Mouse (Mus musculus) brain, embryonic 14.5 days (tissue): ENCODE measurements around the gene Msi1.

ENCODE experiments used
- CTCF ChIP-seq: fragments of 200-500 bp; IDR thresholded peaks from 2 replicates; pipeline ENCODE4 v1.5.1; 2012; ENCODE audit warnings: inconsistent platforms, mild to moderate bottlenecking, moderate library complexity, borderline replicate concordance; ENCODE audit not compliant: insufficient read depth, insufficient read length; ENCODE audit errors: extremely low read depth
- POLR2A ChIP-seq: fragments of 200-500 bp; IDR thresholded peaks from 2 replicates; pipeline ENCODE4 v1.6.1; 2012; ENCODE audit warnings: mild to moderate bottlenecking, inconsistent platforms, borderline replicate concordance; ENCODE audit not compliant: poor library complexity, insufficient read depth, insufficient read length, severe bottlenecking; ENCODE audit errors: extremely low read depth

GRCm38 (mm10) chr5:115433191-115433590 lies 3.8 kb downstream of the Msi1 start:
- TF ChIP-seq CTCF (no peak), POLR2A (no peak)
